Mouse (Mus musculus) forebrain, embryonic 15.5 days (tissue): ENCODE results near the gene Pygo2. TPM values are rescaled to one million over a fixed set of nuclear protein-coding genes. Genes with fewer than 3 reads are reported as not detected.

Source experiments
- ATAC-seq: fragments of 200-750 bp; cut with Nextera tagmentation; replicated peaks from 2 replicates; pipeline ENCODE4 v1.8.0; 2017; ENCODE audit warnings: mild to moderate bottlenecking, moderate TSS enrichment, moderate library complexity
- H3K27ac ChIP-seq: fragments of 300-500 bp; sonication (generic); replicated peaks from 2 replicates; pipeline ENCODE4 v1.5.1; 2015; ENCODE audit warnings: mild to moderate bottlenecking, inconsistent platforms
- H3K27me3 ChIP-seq: fragments of 300-500 bp; sonication (generic); 2 replicates; pipeline ENCODE4 v1.6.1; 2015; ENCODE audit warnings: inconsistent platforms
- H3K36me3 ChIP-seq: fragments of 300-500 bp; sonication (generic); 2 replicates; pipeline ENCODE4 v1.6.1; 2015; ENCODE audit warnings: mild to moderate bottlenecking, inconsistent platforms
- H3K4me1 ChIP-seq: fragments of 300-500 bp; sonication (generic); 2 replicates; pipeline ENCODE4 v1.6.1; 2015; ENCODE audit warnings: inconsistent platforms
- H3K4me2 ChIP-seq: fragments of 300-500 bp; sonication (generic); replicated peaks from 2 replicates; pipeline ENCODE4 v1.6.1; 2015; ENCODE audit warnings: mild to moderate bottlenecking, inconsistent platforms
- H3K4me3 ChIP-seq: fragments of 300-500 bp; sonication (generic); 2 replicates; pipeline ENCODE4 v1.5.1; 2015; ENCODE audit warnings: mild to moderate bottlenecking, inconsistent platforms
- H3K9ac ChIP-seq: fragments of 300-500 bp; sonication (generic); replicated peaks from 2 replicates; pipeline ENCODE4 v1.6.1; 2015; ENCODE audit warnings: mild to moderate bottlenecking, inconsistent platforms
- H3K9me3 ChIP-seq: fragments of 300-500 bp; sonication (generic); 2 replicates; pipeline ENCODE4 v1.6.1; 2016; ENCODE audit warnings: inconsistent platforms
- WGBS: fragments of 180-500 bp; shearing (Covaris S2); methylation state at CpG from one replicate; pipeline ENCODE4 v1.1.7; 2015; ENCODE audit warnings: mixed read lengths; 5-methylcytosine and 5-hydroxymethylcytosine counted together
- polyA plus RNA-seq: library from polyadenylated mRNA; unstranded; fragments of >200 nt; fragmentation: Nextera tagmentation; extraction: Ambion mirVana; gene quantifications from 2 replicates; pipeline ENCODE4 v1.2.1, GENCODE M21; 2015

The Pygo2 gene
- polyA plus RNA-seq = 39.4 and 41.5 TPM in 2 replicates

DNA sequence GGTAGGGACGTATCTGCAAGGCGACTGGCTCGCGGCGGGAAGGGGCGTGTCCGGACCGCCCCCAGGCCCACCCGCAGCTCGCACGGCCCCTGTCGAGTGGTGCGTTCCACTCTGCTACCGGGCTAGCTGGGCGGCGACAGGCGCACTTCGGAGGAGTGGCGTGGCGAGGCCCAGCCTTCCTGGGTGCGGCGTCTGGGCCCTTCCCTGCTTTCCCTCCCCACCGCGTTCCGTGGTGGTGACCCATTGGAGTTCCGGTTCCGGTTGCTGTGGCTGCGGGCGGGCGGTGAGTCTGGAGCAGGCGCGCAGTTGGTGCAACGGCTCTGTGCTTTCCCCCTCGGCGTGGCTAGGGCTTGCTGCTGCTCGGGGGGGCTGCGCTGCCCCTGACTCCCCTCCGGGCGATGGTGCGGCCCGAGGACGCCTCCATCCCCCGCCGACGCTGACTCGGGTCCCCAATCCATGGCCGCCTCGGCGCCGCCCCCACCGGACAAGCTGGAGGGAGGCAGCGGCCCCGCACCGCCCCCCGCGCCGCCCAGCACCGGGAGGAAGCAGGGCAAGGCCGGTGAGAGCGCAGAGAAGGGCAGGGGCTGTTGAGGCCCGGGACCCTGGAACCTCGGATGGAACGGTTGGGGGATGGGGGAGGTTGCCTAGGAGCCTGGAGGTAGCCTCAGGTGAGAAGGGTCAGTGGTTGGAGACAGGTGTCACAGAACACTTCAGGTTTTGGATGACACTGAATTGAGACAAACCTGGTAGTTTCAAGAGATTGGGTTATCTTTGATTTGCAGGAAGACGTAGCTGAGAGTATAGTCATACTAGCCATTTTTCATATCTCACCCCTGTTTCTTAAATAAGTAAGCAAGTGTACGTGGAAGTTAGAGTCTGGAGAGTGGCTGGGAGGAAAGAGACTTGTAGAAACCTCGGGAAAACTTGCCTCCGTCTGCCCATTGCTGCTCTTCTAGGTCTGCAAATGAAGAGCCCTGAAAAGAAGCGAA, at the start of gene Pygo2:
TSS of gene Pygo2 (plus strand) at position 44 of the 989 bp plus-strand sequence.
- Histone ChIP-seq H3K4me1 (peaks cover 20% of the 10 kb centered on the region), H3K4me2 (peak within 1 kb of the TSS; percentile 78), H3K9ac (peak within 1 kb of the TSS; percentile 90), H3K36me3 (peaks cover 31% of the 10 kb centered on the region), H3K27me3 (no peaks in the 10 kb centered on the region), H3K27ac (peak within 1 kb of the TSS; percentile 90), H3K4me3 (peak within 1 kb of the TSS; percentile 90), H3K9me3 (no peaks in the 10 kb centered on the region)
- WGBS = 3% methylated on average over 61 of the region's 68 CpGs
- peak; percentile 97 for ATAC-seq

DNA sequence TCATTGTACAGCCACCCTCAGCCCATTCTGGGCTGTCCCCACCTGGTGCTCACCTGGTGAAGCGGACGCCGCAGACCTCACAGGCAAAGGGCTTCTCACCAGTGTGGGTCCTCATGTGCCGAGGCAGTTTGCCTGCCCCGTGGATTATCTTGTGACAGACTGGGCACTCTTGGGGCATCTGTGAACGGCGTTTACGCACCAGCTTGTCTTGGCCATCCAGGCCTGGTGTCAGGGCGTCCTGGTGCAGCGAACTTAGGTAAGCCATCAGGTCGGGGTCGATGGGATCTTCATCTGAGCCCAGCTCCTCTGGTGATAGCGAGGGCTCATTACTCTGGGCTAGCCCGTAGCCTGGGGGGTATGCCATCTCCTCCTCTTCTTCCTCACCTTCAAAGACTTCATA, 49.7 kb upstream of the Pygo2 start:
- no peak overlapping the region for H3K9ac ChIP-seq
- ATAC-seq = no peak
- H3K27ac ChIP-seq = no peak overlapping the region
- WGBS = 92% methylated on average over 14 of the region's 14 CpGs
- peaks cover 14% of the 10 kb centered on the region for H3K4me1 ChIP-seq
- no peaks in the 10 kb centered on the region for H3K36me3 ChIP-seq
- no peaks in the 10 kb centered on the region for H3K27me3 ChIP-seq
- H3K9me3 ChIP-seq = no peaks in the 10 kb centered on the region
- H3K4me3 ChIP-seq = no peak overlapping the region
- H3K4me2 ChIP-seq = no peak overlapping the region

DNA sequence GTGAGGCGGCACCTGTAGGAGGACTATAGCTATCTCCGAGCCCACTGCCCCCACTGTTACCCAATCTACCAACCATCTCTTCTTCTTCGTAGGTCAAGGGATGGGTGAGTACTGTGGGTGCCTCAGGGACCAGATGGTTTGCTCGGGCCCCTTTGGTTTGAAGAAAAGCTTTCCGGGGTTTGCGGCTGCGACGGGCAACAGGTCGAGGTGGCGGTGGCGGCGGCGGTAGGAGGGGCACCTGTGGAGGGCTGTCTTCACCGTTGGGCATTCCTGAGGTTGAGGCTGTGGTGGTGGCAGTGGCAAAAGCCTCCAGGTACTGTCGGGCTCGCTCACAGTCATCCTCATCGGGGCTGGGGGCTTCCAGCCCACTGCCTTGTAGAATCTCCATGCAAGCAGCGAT, 49.3 kb upstream of the Pygo2 start:
- WGBS = 96% methylated on average over 18 of the region's 18 CpGs
- Histone ChIP-seq H3K4me3 (no peak overlapping the region), H3K9me3 (no peaks in the 10 kb centered on the region), H3K4me2 (no peak overlapping the region), H3K27ac (no peak overlapping the region), H3K27me3 (no peaks in the 10 kb centered on the region), H3K36me3 (no peaks in the 10 kb centered on the region), H3K9ac (no peak overlapping the region), H3K4me1 (peaks cover 14% of the 10 kb centered on the region)
- ATAC-seq = no peak

DNA sequence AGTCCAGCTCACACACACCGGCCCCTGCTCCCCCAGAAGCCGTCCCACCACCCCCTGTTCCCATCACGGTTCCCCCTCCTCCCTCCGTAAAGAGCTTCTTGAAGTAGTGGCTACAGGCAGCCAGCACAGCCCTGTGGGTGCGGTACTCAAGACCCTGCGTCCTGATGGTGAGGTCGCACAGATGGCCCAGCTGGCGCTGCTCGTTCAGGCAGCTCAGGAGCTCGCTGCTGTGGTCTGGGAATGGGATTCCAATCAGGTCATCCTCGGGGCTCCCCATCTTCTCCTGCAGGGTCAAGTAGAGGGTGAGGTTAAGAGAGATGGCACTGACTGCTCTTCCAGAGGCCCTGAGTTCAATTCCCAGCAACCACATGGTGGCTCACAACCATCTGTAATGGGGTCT, 48.8 kb upstream of the Pygo2 start:
- WGBS = 85% methylated on average over 11 of the region's 11 CpGs
- no peaks in the 10 kb centered on the region for H3K9me3 ChIP-seq
- no peak overlapping the region for H3K4me3 ChIP-seq
- H3K4me2 ChIP-seq = no peak overlapping the region
- no peaks in the 10 kb centered on the region for H3K36me3 ChIP-seq
- no peak for ATAC-seq
- no peak overlapping the region for H3K9ac ChIP-seq
- no peak overlapping the region for H3K27ac ChIP-seq
- no peaks in the 10 kb centered on the region for H3K27me3 ChIP-seq
- peaks cover 14% of the 10 kb centered on the region for H3K4me1 ChIP-seq

DNA sequence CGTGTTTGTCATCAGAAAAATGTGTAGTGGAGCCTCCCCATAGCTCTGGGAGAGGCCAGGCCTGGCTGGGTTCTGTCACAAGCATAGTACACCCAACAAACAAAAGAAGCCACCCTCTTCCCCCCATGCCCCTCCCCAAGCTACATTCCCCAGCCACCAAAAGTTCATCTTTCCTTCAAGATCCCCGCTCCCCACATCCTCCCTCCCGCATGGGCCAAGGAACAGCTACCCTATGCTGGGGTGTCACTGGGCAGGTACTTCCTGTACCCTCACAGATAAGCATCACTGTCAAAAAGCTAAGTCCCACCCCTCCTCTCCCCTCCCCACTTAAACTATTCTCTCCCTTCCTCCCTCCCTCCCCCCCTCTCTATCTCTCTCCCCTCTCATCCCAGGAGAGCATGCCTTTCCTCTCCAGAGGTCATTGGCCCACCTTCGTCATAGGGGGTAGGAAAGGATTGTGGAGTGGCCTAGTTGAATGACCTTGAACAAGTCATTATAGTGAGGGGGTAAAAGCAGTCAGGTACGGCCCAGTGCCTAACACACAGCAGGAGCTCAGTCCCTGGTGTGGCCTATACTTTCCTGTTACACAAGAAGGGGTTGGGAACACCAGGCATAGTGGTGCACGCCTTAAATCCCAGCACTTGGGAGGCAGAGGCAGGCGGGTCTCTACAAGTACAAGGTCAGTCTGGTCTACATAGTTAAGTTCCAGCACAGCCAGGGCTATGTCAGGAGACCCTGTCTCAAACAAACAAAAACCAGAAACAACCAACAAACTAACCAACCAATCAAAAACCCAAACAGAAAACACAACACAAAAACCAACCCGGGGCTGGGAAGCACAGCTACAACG, 47.8 kb upstream of the Pygo2 start:
- Histone ChIP-seq H3K9ac (no peak overlapping the region), H3K27ac (no peak overlapping the region), H3K27me3 (no peaks in the 10 kb centered on the region), H3K9me3 (no peaks in the 10 kb centered on the region), H3K36me3 (no peaks in the 10 kb centered on the region), H3K4me1 (peaks cover 14% of the 10 kb centered on the region), H3K4me2 (no peak overlapping the region), H3K4me3 (no peak overlapping the region)
- ATAC-seq = no peak
- WGBS = 81% methylated on average over 9 of the region's 9 CpGs

DNA sequence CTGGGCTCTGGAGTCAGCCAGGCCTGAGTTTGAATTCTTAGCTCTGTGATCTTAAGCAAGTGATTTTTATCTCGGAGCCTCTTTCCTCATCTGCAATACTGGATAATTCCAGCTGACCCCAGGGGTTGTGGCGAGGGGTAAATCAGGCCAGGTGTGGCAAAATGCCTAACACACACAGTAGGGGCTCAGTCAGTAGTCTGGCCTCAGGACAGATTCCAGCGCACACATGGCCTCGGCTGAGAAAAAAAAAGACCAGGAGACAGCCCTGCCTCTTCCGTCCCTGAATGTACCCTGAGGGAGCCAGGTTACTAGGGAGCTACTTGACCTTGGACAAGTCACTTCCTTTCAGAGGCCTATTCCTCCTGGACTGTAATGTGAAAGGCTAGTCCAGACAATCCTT, 47.1 kb upstream of the Pygo2 start:
- H3K27me3 ChIP-seq = no peaks in the 10 kb centered on the region
- no peak overlapping the region for H3K4me3 ChIP-seq
- H3K9me3 ChIP-seq = no peaks in the 10 kb centered on the region
- no peak for ATAC-seq
- H3K27ac ChIP-seq = no peak overlapping the region
- H3K4me1 ChIP-seq = peaks cover 16% of the 10 kb centered on the region
- H3K36me3 ChIP-seq = no peaks in the 10 kb centered on the region
- 90% methylated on average over 5 of the region's 5 CpGs for WGBS
- no peak overlapping the region for H3K9ac ChIP-seq
- H3K4me2 ChIP-seq = no peak overlapping the region

DNA sequence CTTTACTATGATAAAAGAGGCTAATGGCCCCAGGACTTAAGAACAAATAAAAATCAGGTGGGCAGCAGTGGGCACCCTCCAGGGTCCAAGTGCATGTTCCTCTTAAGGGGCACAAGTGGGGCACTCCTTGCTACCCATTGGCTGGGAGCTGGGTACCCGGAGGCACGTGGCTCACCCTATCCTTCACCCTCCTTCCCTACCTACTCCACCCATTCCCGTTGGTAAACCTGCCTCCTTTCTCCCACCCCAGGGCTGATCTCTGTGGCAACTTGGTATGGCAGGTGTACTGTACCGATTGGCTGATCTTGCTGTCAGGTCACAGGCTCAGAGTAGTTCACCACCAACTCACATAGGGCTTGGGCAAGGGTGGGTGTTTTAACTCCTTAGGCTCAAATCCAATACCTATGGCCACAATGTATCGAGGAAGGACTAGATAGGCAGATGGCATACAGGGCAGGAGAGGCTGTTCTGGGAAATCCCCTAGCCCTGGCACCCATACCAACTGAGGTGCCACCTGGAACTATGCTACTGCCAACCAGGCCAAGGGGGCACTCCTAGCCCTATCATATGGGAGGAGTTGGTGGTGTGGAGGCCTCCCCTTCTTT, 46.3 kb upstream of the Pygo2 start:
- Histone ChIP-seq H3K4me2 (no peak overlapping the region), H3K9ac (no peak overlapping the region), H3K36me3 (no peaks in the 10 kb centered on the region), H3K4me1 (peaks cover 14% of the 10 kb centered on the region), H3K27ac (no peak overlapping the region), H3K4me3 (no peak overlapping the region), H3K9me3 (no peaks in the 10 kb centered on the region), H3K27me3 (no peaks in the 10 kb centered on the region)
- 83% methylated on average over 5 of the region's 5 CpGs for WGBS
- no peak for ATAC-seq

DNA sequence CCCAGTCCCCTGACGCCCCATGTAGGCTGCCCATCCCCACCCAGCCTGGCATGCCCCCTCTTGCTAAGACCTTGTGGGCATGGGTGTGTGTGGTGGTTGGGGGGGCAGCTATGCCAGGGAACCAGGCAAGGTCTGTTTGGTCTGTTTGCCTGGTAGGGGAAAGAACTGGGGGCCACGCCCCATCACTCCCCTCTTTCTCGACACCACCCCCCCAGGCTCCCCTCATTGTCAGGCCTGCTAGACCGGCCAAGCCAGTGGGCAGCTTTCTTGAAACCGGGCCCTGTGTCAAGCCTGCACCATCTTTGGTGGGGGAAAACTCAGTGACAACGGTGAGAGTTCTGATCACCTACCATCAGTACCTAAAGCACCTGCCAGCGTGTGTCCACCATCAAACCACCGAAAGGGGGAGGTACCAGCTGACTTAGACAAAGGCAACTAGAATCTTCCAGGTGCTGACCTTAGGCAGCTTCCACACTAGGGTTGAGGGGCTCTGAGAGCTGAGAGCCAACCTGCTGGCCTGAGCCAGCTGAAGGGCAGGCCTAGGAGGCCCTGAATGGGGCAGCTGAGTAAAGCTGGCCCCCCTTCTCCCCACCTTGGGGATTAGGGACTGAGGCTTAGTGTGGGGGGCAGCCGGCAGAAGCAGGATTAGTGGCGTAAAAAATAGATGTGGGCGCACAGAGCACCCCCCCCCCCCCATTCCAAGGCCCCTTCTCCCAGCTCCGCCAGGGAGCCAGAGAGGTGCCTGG, 45.5 kb upstream of the Pygo2 start:
- Histone ChIP-seq H3K27ac (no peak overlapping the region), H3K4me3 (no peak overlapping the region), H3K9ac (no peak overlapping the region), H3K27me3 (no peaks in the 10 kb centered on the region), H3K9me3 (no peaks in the 10 kb centered on the region), H3K4me1 (peaks cover 11% of the 10 kb centered on the region), H3K4me2 (no peak overlapping the region), H3K36me3 (no peaks in the 10 kb centered on the region)
- WGBS = 49% methylated on average over 12 of the region's 12 CpGs
- no peak for ATAC-seq

DNA sequence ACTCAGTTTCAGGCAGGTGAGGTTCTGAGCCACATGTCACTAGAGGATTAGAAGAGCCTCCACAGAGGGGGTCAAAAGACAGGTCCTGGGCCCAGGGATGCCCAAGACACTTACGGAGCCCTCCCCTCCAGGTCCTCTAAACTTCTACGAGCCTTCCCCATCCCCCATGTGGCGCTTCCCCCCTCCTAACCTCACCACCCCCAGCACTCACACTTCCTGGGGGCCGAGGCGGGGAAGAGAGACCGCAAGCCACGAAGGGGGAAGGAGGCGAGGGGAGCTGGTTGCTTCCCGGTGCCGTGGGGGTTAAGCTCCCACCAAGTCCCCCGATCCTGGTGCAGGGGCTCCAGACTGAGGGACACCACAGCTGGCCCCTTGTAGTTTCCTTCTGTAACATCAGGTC, 44.6 kb upstream of the Pygo2 start:
- ATAC-seq = no peak
- Histone ChIP-seq H3K4me3 (no peak overlapping the region), H3K4me2 (no peak overlapping the region), H3K36me3 (no peaks in the 10 kb centered on the region), H3K27me3 (no peaks in the 10 kb centered on the region), H3K27ac (no peak overlapping the region), H3K9ac (no peak overlapping the region), H3K4me1 (peaks cover 15% of the 10 kb centered on the region), H3K9me3 (no peaks in the 10 kb centered on the region)
- WGBS = 46% methylated on average over 11 of the region's 11 CpGs

DNA sequence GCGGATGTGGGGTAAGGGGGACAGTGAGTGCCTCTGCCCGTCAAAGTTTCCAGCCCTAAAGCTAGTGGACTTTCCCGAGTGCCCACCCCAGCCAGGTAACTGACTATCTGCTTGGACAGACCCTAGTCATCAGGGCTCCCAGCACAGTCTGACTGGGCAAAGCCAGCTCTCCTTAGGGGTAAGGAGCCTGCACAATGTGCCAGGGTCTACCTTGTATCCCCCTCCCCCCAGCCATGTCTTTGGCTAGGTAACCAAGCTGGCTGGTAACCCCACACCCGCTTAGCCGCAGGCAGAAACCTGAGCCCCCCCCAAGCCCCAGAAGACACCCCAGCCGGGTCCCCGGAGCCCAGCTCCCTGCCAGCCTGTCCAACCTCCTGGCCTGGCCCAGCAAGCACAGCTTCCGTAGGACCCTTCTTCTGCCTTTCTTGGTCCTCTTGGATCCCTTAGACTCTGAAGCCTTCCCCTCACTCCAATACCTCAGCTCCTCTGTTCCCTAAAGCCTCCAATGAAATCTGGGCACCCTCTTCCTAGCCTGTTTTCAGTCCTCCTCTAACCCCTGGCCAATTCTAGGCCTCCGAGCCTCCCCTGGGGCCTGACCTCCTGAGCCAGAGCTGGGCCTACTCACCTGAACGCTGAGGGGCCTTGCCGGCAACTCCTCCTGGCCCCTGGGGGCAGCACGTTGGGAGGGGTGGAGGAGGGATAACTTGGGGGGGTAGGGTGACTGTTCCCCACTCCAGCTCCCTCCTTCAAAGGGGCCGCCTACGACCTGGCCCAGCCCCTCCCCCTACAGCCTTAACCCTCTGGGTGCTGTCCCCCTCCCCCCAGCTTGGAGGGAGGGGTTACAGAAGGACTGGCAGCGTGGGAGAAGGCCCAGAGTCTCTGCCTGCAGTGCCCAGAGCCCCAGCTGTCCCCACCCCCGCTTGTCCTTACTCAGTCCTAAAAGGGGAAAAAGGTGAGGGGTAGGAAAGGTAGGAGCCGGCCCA, 43.3 kb upstream of the Pygo2 start:
- H3K9ac ChIP-seq = no peak overlapping the region
- 54% methylated on average over 17 of the region's 17 CpGs for WGBS

More for the DNA sequence above, 43.3 kb upstream of the Pygo2 start:
- ATAC-seq = no peak
- Histone ChIP-seq H3K4me1 (peaks cover 27% of the 10 kb centered on the region), H3K27ac (no peak overlapping the region), H3K4me3 (no peak overlapping the region), H3K9me3 (no peaks in the 10 kb centered on the region), H3K27me3 (no peaks in the 10 kb centered on the region), H3K4me2 (no peak overlapping the region), H3K36me3 (no peaks in the 10 kb centered on the region)
